Comparison of ENCODE assay signal across 11 mouse cellular contexts in the genomic region with DNA sequence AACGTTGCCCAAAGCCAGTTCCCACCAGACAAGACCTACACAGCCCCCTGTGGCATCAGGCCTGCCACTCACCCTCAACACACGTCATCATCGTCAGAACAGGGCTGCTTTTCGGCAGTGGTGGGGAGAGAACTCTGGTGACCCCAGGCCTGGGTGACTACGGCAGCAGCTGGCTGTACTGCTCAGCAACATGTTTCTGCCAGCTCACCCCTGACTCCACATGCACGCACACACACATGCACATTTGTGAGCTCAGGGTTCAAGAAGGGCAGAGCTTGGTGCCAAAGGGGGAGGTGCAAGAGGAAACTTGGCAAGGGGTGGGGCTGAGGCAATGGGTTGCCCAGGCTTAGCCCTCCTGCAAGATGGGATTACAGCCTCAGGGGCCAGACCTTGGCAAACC. TPM values are rescaled to one million over a fixed set of nuclear protein-coding genes. Genes with fewer than 3 reads are reported as not detected.
DNase-seq lines count a peak whose midpoint lies in the region; ATAC-seq lines count a peak whose summit lies in the region.
"Had no signal": no experiment of that assay in that cellular context is flagged by ENCODE, and none has a peak within 500 bp of the region (broad histone marks: within the 10 kb centered on the region; RNA-seq: fewer than 3 reads in every experiment).

No protein-coding gene starts in this region.

- H3K9ac ChIP-seq in heart, embryonic 12.5 days, result no peak overlapping the region

- H3K27ac ChIP-seq in heart, embryonic 12.5 days (ENCODE audit: poor library complexity, severe bottlenecking), result no peak overlapping the region

- no peak overlapping the region for H3K4me3 ChIP-seq in heart, embryonic 12.5 days
- H3K4me3 ChIP-seq in megakaryocyte, embryonic 14.5 days (replicated peaks), result peak overlapping the region; percentile 62

- WGBS in heart, embryonic 12.5 days, result 26% methylated on average over 6 of the region's 6 CpGs

- H3K9me3 ChIP-seq in heart, embryonic 12.5 days (replicated peaks), result no peaks in the 10 kb centered on the region
- H3K9me3 ChIP-seq in megakaryocyte, embryonic 14.5 days, result no peaks in the 10 kb centered on the region

- no peaks in the 10 kb centered on the region for H3K36me3 ChIP-seq in heart, embryonic 12.5 days
- H3K36me3 ChIP-seq in megakaryocyte, embryonic 14.5 days (replicated peaks; ENCODE audit: low read length), result no peaks in the 10 kb centered on the region

- intact Hi-C loops in heart, postnatal 14 days (cut with DNase I), result no loop called here
- intact Hi-C loops in gastrocnemius, postnatal 36 days (cut with DNase I), result no loop called here

- no peak overlapping the region for H3K4me2 ChIP-seq in heart, embryonic 12.5 days

- ATAC-seq in heart, embryonic 12.5 days (ENCODE audit: insufficient number of reproducible peaks, low FRiP score), result peak; percentile 30; the same call in 1 of the 2 replicates
- ATAC-seq in megakaryocyte, adult 5-6 weeks (ENCODE audit: poor library complexity, severe bottlenecking), result no peak
- 0 out of 2 replicates have a peak, but pooled peaks have one; percentile 28 for ATAC-seq in erythroblast, adult 5-6 weeks (replicated peaks; ENCODE audit: low FRiP score, poor library complexity, severe bottlenecking)

- H3K27me3 ChIP-seq in heart, embryonic 12.5 days (replicated peaks), result peaks cover 14% of the 10 kb centered on the region; the same call in 1 of the 2 replicates
- H3K27me3 ChIP-seq in megakaryocyte, embryonic 14.5 days (replicated peaks), result peaks cover 63% of the 10 kb centered on the region

- DNase-seq in heart, postnatal 14 days, result no peak
- DNase-seq in naive thymus-derived CD4-positive, alpha-beta T cell, adult 2 months (ENCODE audit: low read depth), result peak; percentile 17
- DNase-seq in frontal cortex, postnatal 10 days (ENCODE audit: low spot score in 2 of 2), result no peak
- no peak for DNase-seq in gastrocnemius, postnatal 36 days
- DNase-seq: adrenal gland, postnatal 10 days; cerebellum, postnatal 10 days had no signal

- peaks cover 23% of the 10 kb centered on the region for H3K4me1 ChIP-seq in heart, embryonic 12.5 days (replicated peaks)
- H3K4me1 ChIP-seq in megakaryocyte, embryonic 14.5 days, result peaks cover 33% of the 10 kb centered on the region

RNA-seq across cellular contexts. Expression of a gene that starts 32.4 kb away (rescaled TPM):
- polyA plus RNA-seq in heart, embryonic 12.5 days (2016; fragmentation: Nextera tagmentation; extraction: Ambion mirVana), result 2.3 and 4.3 TPM in 2 replicates
- total RNA-seq in heart, postnatal 14 days (2021), result 1 to 10 TPM; 1.9 to 3.2 TPM
- polyA plus RNA-seq in megakaryocyte, embryonic 14.5 days (2012; ENCODE audit: insufficient read depth, low replicate concordance), result 0.31 TPM in 1 of 2 replicates, not detected in the other
- 0.67 and 2.6 TPM in 2 replicates for total RNA-seq in megakaryocyte, adult 5-6 weeks (2015)
- total RNA-seq in megakaryocyte, adult 5-6 weeks (2017), result 0.77 and 3.9 TPM in 2 replicates
- 0.38 and 2.1 TPM in 2 replicates for total RNA-seq in erythroblast, adult 5-6 weeks (2015; ENCODE audit: low replicate concordance)
- total RNA-seq in erythroblast, adult 5-6 weeks (2017; ENCODE audit: low replicate concordance), result 0.42 and 2.3 TPM in 2 replicates
- 1 to 10 TPM; 3.0 to 6.5 TPM for total RNA-seq in gastrocnemius, postnatal 36 days (2021)
- total RNA-seq: neutrophil, adult 5-6 weeks had no signal

RNA-seq across cellular contexts. Expression of a gene that starts 55.5 kb away (rescaled TPM):
- polyA plus RNA-seq in heart, embryonic 12.5 days (2016; fragmentation: Nextera tagmentation; extraction: Ambion mirVana), result 25.1 and 25.8 TPM in 2 replicates
- 10 to 100 TPM; 25.0 to 26.1 TPM for total RNA-seq in heart, postnatal 14 days (2021)
- polyA plus RNA-seq in megakaryocyte, embryonic 14.5 days (2012; ENCODE audit: insufficient read depth, low replicate concordance), result 2.7 and 9.3 TPM in 2 replicates
- 28.1 and 32.7 TPM in 2 replicates for total RNA-seq in megakaryocyte, adult 5-6 weeks (2015)
- 40.3 and 42.6 TPM in 2 replicates for total RNA-seq in megakaryocyte, adult 5-6 weeks (2017)
- 6.5 and 7.1 TPM in 2 replicates for total RNA-seq in erythroblast, adult 5-6 weeks (2015; ENCODE audit: low replicate concordance)
- total RNA-seq in erythroblast, adult 5-6 weeks (2017; ENCODE audit: low replicate concordance), result 10.8 and 12.7 TPM in 2 replicates
- total RNA-seq in gastrocnemius, postnatal 36 days (2021), result 10 to 100 TPM; 19.0 to 22.7 TPM
